Mouse (Mus musculus): ENCODE measurements around the gene Kcnrg. TPM values are rescaled to one million over a fixed set of nuclear protein-coding genes. Genes with fewer than 3 reads are reported as not detected.
"Not testable (repeated sequence)": the region's sequence is repeated elsewhere in the genome, so short reads cannot be mapped to it uniquely, and the experiment has no call there.

The Kcnrg gene
- 0.53 and 0.89 TPM in 2 replicates for polyA plus RNA-seq (2014; fragmentation: Nextera tagmentation; extraction: Ambion mirVana)

- WGBS, result 85% methylated on average over 3 of the region's 3 CpGs
- Histone ChIP-seq H3K4me2 (ENCODE audit: low read depth, low read length) (no peak within 1 kb of the TSS), H3K27me3 (ENCODE audit: control insufficient read depth, insufficient read depth, low read length) (no peaks in the 10 kb centered on the region), H3K36me3 (replicated peaks; ENCODE audit: control insufficient read depth, insufficient read depth, low read depth, low read length) (no peaks in the 10 kb centered on the region), H3K27ac (replicated peaks; ENCODE audit: low read depth, low read length) (no peak within 1 kb of the TSS), H3K4me1 (ENCODE audit: control insufficient read depth, insufficient read depth, low read length) (no peaks in the 10 kb centered on the region), H3K4me3 (ENCODE audit: low read depth, low read length) (no peak within 1 kb of the TSS), H3K9me3 (replicated peaks; ENCODE audit: control insufficient read depth, low read length) (no peaks in the 10 kb centered on the region), H3K9ac (replicated peaks; ENCODE audit: low read length) (no peak within 1 kb of the TSS)
- ATAC-seq (replicated peaks; ENCODE audit: insufficient number of reproducible peaks, low FRiP score, low TSS enrichment, low read depth) (no peak), DNase-seq (ENCODE audit: low spot score) (no peak)
These were observed at the start of gene Kcnrg for GRCm38 (mm10) chr14:61607157-61607556. TSS of gene Kcnrg (plus strand) at chr14:61607457.

DNA sequence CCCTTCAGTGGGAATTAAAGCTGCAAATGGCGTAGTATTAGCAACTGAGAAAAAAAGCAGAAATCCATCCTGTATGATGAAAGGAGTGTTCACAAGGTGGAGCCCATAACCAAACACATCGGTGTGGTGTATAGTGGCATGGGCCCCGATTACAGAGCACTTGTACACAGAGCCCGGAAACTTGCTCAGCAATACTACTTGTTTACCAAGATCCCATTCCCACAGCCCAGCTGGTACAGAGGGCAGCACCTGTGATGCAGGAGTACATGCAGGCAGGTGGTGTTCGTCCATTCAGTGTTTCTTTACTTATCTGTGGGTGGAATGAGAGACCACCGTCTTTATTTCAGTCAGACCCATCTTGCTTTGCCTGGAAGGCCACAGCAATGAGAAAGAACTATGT, 48.4 kb upstream of the Kcnrg start:
- DNase-seq (ENCODE audit: low spot score) (no peak), ATAC-seq (replicated peaks; ENCODE audit: insufficient number of reproducible peaks, low FRiP score, low TSS enrichment, low read depth) (no peak)
- Histone ChIP-seq H3K9me3 (replicated peaks; ENCODE audit: control insufficient read depth, low read length) (no peaks in the 10 kb centered on the region), H3K4me2 (ENCODE audit: low read depth, low read length) (no peak overlapping the region), H3K4me3 (ENCODE audit: low read depth, low read length) (no peak overlapping the region), H3K27ac (replicated peaks; ENCODE audit: low read depth, low read length) (no peak overlapping the region), H3K9ac (replicated peaks; ENCODE audit: low read length) (no peak overlapping the region), H3K27me3 (ENCODE audit: control insufficient read depth, insufficient read depth, low read length) (no peaks in the 10 kb centered on the region), H3K4me1 (ENCODE audit: control insufficient read depth, insufficient read depth, low read length) (no peaks in the 10 kb centered on the region), H3K36me3 (replicated peaks; ENCODE audit: control insufficient read depth, insufficient read depth, low read depth, low read length) (no peaks in the 10 kb centered on the region)
- WGBS, result 88% methylated on average over 6 of the region's 6 CpGs

GRCm38 (mm10) chr14:61559856-61560255, 47.4 kb upstream of the Kcnrg start:
- Histone ChIP-seq H3K4me1 (ENCODE audit: control insufficient read depth, insufficient read depth, low read length) (no peaks in the 10 kb centered on the region), H3K27ac (replicated peaks; ENCODE audit: low read depth, low read length) (no peak overlapping the region), H3K4me2 (ENCODE audit: low read depth, low read length) (no peak overlapping the region), H3K9me3 (replicated peaks; ENCODE audit: control insufficient read depth, low read length) (no peaks in the 10 kb centered on the region), H3K4me3 (ENCODE audit: low read depth, low read length) (no peak overlapping the region), H3K9ac (replicated peaks; ENCODE audit: low read length) (no peak overlapping the region), H3K27me3 (ENCODE audit: control insufficient read depth, insufficient read depth, low read length) (no peaks in the 10 kb centered on the region), H3K36me3 (replicated peaks; ENCODE audit: control insufficient read depth, insufficient read depth, low read depth, low read length) (no peaks in the 10 kb centered on the region)
- DNase-seq (ENCODE audit: low spot score), result no peak
- ATAC-seq (replicated peaks; ENCODE audit: insufficient number of reproducible peaks, low FRiP score, low TSS enrichment, low read depth), result no peak
- 68% methylated on average over 3 of the region's 3 CpGs for WGBS

GRCm38 (mm10) chr14:61566211-61566610, 41.0 kb upstream of the Kcnrg start:
- H3K4me2 ChIP-seq (ENCODE audit: low read depth, low read length); H3K4me3 ChIP-seq (ENCODE audit: low read depth, low read length); DNase-seq (ENCODE audit: low spot score); H3K27me3 ChIP-seq (ENCODE audit: control insufficient read depth, insufficient read depth, low read length); H3K36me3 ChIP-seq (replicated peaks; ENCODE audit: control insufficient read depth, insufficient read depth, low read depth, low read length); H3K27ac ChIP-seq (replicated peaks; ENCODE audit: low read depth, low read length); H3K9me3 ChIP-seq (replicated peaks; ENCODE audit: control insufficient read depth, low read length); H3K9ac ChIP-seq (replicated peaks; ENCODE audit: low read length); H3K4me1 ChIP-seq (ENCODE audit: control insufficient read depth, insufficient read depth, low read length); ATAC-seq (replicated peaks; ENCODE audit: insufficient number of reproducible peaks, low FRiP score, low TSS enrichment, low read depth): not testable (repeated sequence)
- whole genome bisulfite sequencing, result 96% methylated on average over 4 of the region's 4 CpGs

GRCm38 (mm10) chr14:61569344-61569743, 37.9 kb upstream of the Kcnrg start:
- no peak overlapping the region for H3K9ac ChIP-seq (replicated peaks; ENCODE audit: low read length)
- H3K36me3 ChIP-seq (replicated peaks; ENCODE audit: control insufficient read depth, insufficient read depth, low read depth, low read length), result no peaks in the 10 kb centered on the region
- DNase-seq (ENCODE audit: low spot score), result no peak
- no peak overlapping the region for H3K27ac ChIP-seq (replicated peaks; ENCODE audit: low read depth, low read length)
- WGBS, result 59% methylated on average over 2 of the region's 2 CpGs
- no peak overlapping the region for H3K4me3 ChIP-seq (ENCODE audit: low read depth, low read length)
- H3K9me3 ChIP-seq (replicated peaks; ENCODE audit: control insufficient read depth, low read length), result no peaks in the 10 kb centered on the region
- no peaks in the 10 kb centered on the region for H3K27me3 ChIP-seq (ENCODE audit: control insufficient read depth, insufficient read depth, low read length)
- H3K4me1 ChIP-seq (ENCODE audit: control insufficient read depth, insufficient read depth, low read length), result no peaks in the 10 kb centered on the region
- H3K4me2 ChIP-seq (ENCODE audit: low read depth, low read length), result no peak overlapping the region
- no peak for ATAC-seq (replicated peaks; ENCODE audit: insufficient number of reproducible peaks, low FRiP score, low TSS enrichment, low read depth)

DNA sequence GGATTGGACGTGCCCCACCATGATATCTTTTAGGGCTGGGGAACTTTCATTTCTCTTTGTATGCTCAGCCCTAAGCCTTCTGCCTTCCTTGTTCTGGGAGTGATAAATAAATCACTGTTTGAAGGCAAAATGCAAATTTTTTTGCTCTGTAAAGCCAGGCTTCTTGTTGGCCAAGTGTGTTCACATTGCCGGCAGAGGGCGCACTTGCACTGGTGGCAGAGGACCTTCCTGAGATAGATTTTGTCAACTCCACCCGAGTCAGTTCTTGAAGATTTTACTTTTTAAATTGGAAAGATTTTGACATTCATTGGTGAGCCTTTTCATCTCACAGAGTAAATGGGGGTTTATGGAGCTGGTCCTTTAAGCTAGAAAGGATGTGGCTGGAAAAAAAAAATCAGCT, 35.9 kb upstream of the Kcnrg start:
- Histone ChIP-seq H3K4me1 (ENCODE audit: control insufficient read depth, insufficient read depth, low read length) (no peaks in the 10 kb centered on the region), H3K4me3 (ENCODE audit: low read depth, low read length) (no peak overlapping the region), H3K9ac (replicated peaks; ENCODE audit: low read length) (no peak overlapping the region), H3K27ac (replicated peaks; ENCODE audit: low read depth, low read length) (no peak overlapping the region), H3K27me3 (ENCODE audit: control insufficient read depth, insufficient read depth, low read length) (no peaks in the 10 kb centered on the region), H3K4me2 (ENCODE audit: low read depth, low read length) (no peak overlapping the region), H3K9me3 (replicated peaks; ENCODE audit: control insufficient read depth, low read length) (no peaks in the 10 kb centered on the region), H3K36me3 (replicated peaks; ENCODE audit: control insufficient read depth, insufficient read depth, low read depth, low read length) (no peaks in the 10 kb centered on the region)
- ATAC-seq (replicated peaks; ENCODE audit: insufficient number of reproducible peaks, low FRiP score, low TSS enrichment, low read depth) (no peak), DNase-seq (ENCODE audit: low spot score) (peak; percentile 88)
- 16% methylated on average over 4 of the region's 4 CpGs for whole genome bisulfite sequencing

DNA sequence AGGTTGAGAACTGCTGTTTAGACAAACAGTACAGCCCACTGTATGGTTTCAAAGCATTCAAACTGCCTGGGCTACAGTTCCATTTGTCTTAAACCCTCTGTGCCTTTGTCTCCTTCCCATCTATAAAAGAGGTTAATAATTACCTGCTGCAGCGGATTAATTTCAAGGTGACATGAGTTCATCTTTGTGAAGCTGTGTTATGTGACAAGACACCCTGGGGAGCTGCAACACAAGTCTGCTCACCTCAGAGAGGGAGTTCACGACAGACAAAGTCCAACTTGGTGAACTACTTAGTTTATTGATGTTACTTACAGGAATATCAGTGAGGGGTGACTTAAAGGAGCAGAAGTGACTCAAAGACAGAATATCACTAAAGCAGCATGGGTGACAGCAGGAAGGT, 35.1 kb upstream of the Kcnrg start:
- H3K4me3 ChIP-seq (ENCODE audit: low read depth, low read length), result no peak overlapping the region
- H3K4me1 ChIP-seq (ENCODE audit: control insufficient read depth, insufficient read depth, low read length), result no peaks in the 10 kb centered on the region
- no peak overlapping the region for H3K4me2 ChIP-seq (ENCODE audit: low read depth, low read length)
- no peaks in the 10 kb centered on the region for H3K36me3 ChIP-seq (replicated peaks; ENCODE audit: control insufficient read depth, insufficient read depth, low read depth, low read length)
- no peak for ATAC-seq (replicated peaks; ENCODE audit: insufficient number of reproducible peaks, low FRiP score, low TSS enrichment, low read depth)
- no peak overlapping the region for H3K9ac ChIP-seq (replicated peaks; ENCODE audit: low read length)
- no peak for DNase-seq (ENCODE audit: low spot score)
- no peaks in the 10 kb centered on the region for H3K9me3 ChIP-seq (replicated peaks; ENCODE audit: control insufficient read depth, low read length)
- 70% methylated on average over 2 of the region's 2 CpGs for WGBS
- no peaks in the 10 kb centered on the region for H3K27me3 ChIP-seq (ENCODE audit: control insufficient read depth, insufficient read depth, low read length)
- H3K27ac ChIP-seq (replicated peaks; ENCODE audit: low read depth, low read length), result no peak overlapping the region

GRCm38 (mm10) chr14:61575066-61575465, 32.2 kb upstream of the Kcnrg start:
- no peaks in the 10 kb centered on the region for H3K27me3 ChIP-seq (ENCODE audit: control insufficient read depth, insufficient read depth, low read length)
- 87% methylated on average over 10 of the region's 10 CpGs for WGBS
- no peak for ATAC-seq (replicated peaks; ENCODE audit: insufficient number of reproducible peaks, low FRiP score, low TSS enrichment, low read depth)

More at GRCm38 (mm10) chr14:61575066-61575465, 32.2 kb upstream of the Kcnrg start:
- H3K4me1 ChIP-seq (ENCODE audit: control insufficient read depth, insufficient read depth, low read length), result no peaks in the 10 kb centered on the region
- H3K9ac ChIP-seq (replicated peaks; ENCODE audit: low read length), result no peak overlapping the region
- H3K4me3 ChIP-seq (ENCODE audit: low read depth, low read length), result no peak overlapping the region
- H3K27ac ChIP-seq (replicated peaks; ENCODE audit: low read depth, low read length), result no peak overlapping the region
- no peak for DNase-seq (ENCODE audit: low spot score)
- H3K4me2 ChIP-seq (ENCODE audit: low read depth, low read length), result no peak overlapping the region
- H3K36me3 ChIP-seq (replicated peaks; ENCODE audit: control insufficient read depth, insufficient read depth, low read depth, low read length), result no peaks in the 10 kb centered on the region
- no peaks in the 10 kb centered on the region for H3K9me3 ChIP-seq (replicated peaks; ENCODE audit: control insufficient read depth, low read length)

All from embryonic facial prominence, embryonic 11.5 days (tissue).